Mouse (Mus musculus): ENCODE measurements around the gene Olfr401. TPM values are rescaled to one million over a fixed set of nuclear protein-coding genes. Genes with fewer than 3 reads are reported as not detected.
"Not testable (repeated sequence)": the region's sequence is repeated elsewhere in the genome, so short reads cannot be mapped to it uniquely, and the experiment has no call there.

Gene Olfr401
- total RNA-seq (2018; cell fraction: chromatin; rRNA removed), result not detected
- not detected for total RNA-seq (2018; cell fraction: cytosol; rRNA removed)
- not detected for total RNA-seq (2018; cell fraction: nucleus; rRNA removed)
- not detected in 3 replicates for polyA plus RNA-seq (2018)

- no peak within 1 kb of the TSS for H3K27ac ChIP-seq
- H3K79me2 ChIP-seq (ENCODE audit: inconsistent target), result no peaks in the 10 kb centered on the region
- no peak within 1 kb of the TSS for H3K4me3 ChIP-seq (ENCODE audit: inconsistent target)
- H3K36me3 ChIP-seq (ENCODE audit: inconsistent target), result no peaks in the 10 kb centered on the region
Measured at GRCm38 (mm10) chr11:74113412-74113811, at the start of gene Olfr401. TSS of gene Olfr401 (plus strand) at chr11:74113712.

GRCm38 (mm10) chr11:74069655-74070054 is 43.9 kb upstream of the Olfr401 start, which contains the start of gene Zfp616:
TSS of gene Zfp616 (plus strand) at chr11:74069955.
- WGBS (ENCODE audit: missing documents), result 100% methylated on average over 1 of the region's 1 CpGs
- no peak within 1 kb of the TSS for H3K27ac ChIP-seq
- H3K4me3 ChIP-seq (ENCODE audit: inconsistent target), result no peak within 1 kb of the TSS
- H3K79me2 ChIP-seq (ENCODE audit: inconsistent target), result no peaks in the 10 kb centered on the region
- no peaks in the 10 kb centered on the region for H3K36me3 ChIP-seq (ENCODE audit: inconsistent target)

- Histone ChIP-seq H3K36me3 (ENCODE audit: inconsistent target) (no peaks in the 10 kb centered on the region), H3K4me3 (ENCODE audit: inconsistent target) (no peak overlapping the region), H3K79me2 (ENCODE audit: inconsistent target) (no peaks in the 10 kb centered on the region), H3K27ac (no peak overlapping the region)
- 8% methylated on average over 2 of the region's 2 CpGs for WGBS (ENCODE audit: missing documents)
Measured at GRCm38 (mm10) chr11:74100724-74101123, 12.8 kb upstream of the Olfr401 start.

- H3K27ac ChIP-seq, result no peak overlapping the region
- H3K79me2 ChIP-seq (ENCODE audit: inconsistent target), result no peaks in the 10 kb centered on the region
- 63% methylated on average over 2 of the region's 2 CpGs for WGBS (ENCODE audit: missing documents)
- H3K4me3 ChIP-seq (ENCODE audit: inconsistent target), result no peak overlapping the region
- no peaks in the 10 kb centered on the region for H3K36me3 ChIP-seq (ENCODE audit: inconsistent target)
Measured at GRCm38 (mm10) chr11:74101507-74101906, 12.0 kb upstream of the Olfr401 start.

GRCm38 (mm10) chr11:74105066-74105465 is 8.4 kb upstream of the Olfr401 start:
- Histone ChIP-seq H3K36me3 (ENCODE audit: inconsistent target) (no peaks in the 10 kb centered on the region), H3K27ac (no peak overlapping the region), H3K4me3 (ENCODE audit: inconsistent target) (no peak overlapping the region), H3K79me2 (ENCODE audit: inconsistent target) (no peaks in the 10 kb centered on the region)
- 46% methylated on average over 5 of the region's 5 CpGs for WGBS (ENCODE audit: missing documents)

GRCm38 (mm10) chr11:74140001-74140400 is 26.5 kb downstream of the Olfr401 start:
- 9% methylated on average over 1 of the region's 1 CpGs for WGBS (ENCODE audit: missing documents)
- not testable (repeated sequence) for H3K79me2 ChIP-seq (ENCODE audit: inconsistent target); H3K27ac ChIP-seq; H3K36me3 ChIP-seq (ENCODE audit: inconsistent target); H3K4me3 ChIP-seq (ENCODE audit: inconsistent target)

GRCm38 (mm10) chr11:74145866-74146265 is 32.4 kb downstream of the Olfr401 start:
- H3K27ac ChIP-seq, result no peak overlapping the region
- H3K36me3 ChIP-seq (ENCODE audit: inconsistent target), result no peaks in the 10 kb centered on the region
- no peak overlapping the region for H3K4me3 ChIP-seq (ENCODE audit: inconsistent target)
- H3K79me2 ChIP-seq (ENCODE audit: inconsistent target), result no peaks in the 10 kb centered on the region

GRCm38 (mm10) chr11:74153229-74153628 is 39.7 kb downstream of the Olfr401 start, which contains the start of gene Olfr402:
TSS of gene Olfr402 (plus strand) at chr11:74153529.
- Histone ChIP-seq H3K27ac (no peak within 1 kb of the TSS), H3K79me2 (ENCODE audit: inconsistent target) (no peaks in the 10 kb centered on the region)
- WGBS (ENCODE audit: missing documents), result 58% methylated on average over 3 of the region's 3 CpGs

GRCm38 (mm10) chr11:74168771-74169170 is 55.3 kb downstream of the Olfr401 start:
- Histone ChIP-seq H3K27ac (no peak overlapping the region), H3K4me3 (ENCODE audit: inconsistent target) (no peak overlapping the region), H3K79me2 (ENCODE audit: inconsistent target) (no peaks in the 10 kb centered on the region), H3K36me3 (ENCODE audit: inconsistent target) (no peaks in the 10 kb centered on the region)

More at GRCm38 (mm10) chr11:74153229-74153628, 39.7 kb downstream of the Olfr401 start, which contains the start of gene Olfr402:
- H3K4me3 ChIP-seq (ENCODE audit: inconsistent target), result no peak within 1 kb of the TSS
- no peaks in the 10 kb centered on the region for H3K36me3 ChIP-seq (ENCODE audit: inconsistent target)

Other genes starting within 250 kb of the Olfr401 start
- gene Olfr394, start 222.9 kb upstream of the Olfr401 start, polyA plus RNA-seq (2018), result not detected in 3 replicates
- gene Olfr395, start 204.4 kb upstream of the Olfr401 start, polyA plus RNA-seq (2018), result not detected in 3 replicates
- gene Olfr23, start 177.0 kb upstream of the Olfr401 start, polyA plus RNA-seq (2018), result not detected in 3 replicates
- gene Olfr397, start 152.9 kb upstream of the Olfr401 start, polyA plus RNA-seq (2018), result not detected in 3 replicates
- not detected in 3 replicates for gene Olfr398, start 123.3 kb upstream of the Olfr401 start, polyA plus RNA-seq (2018)
- not detected in 3 replicates for gene Olfr139, start 57.2 kb upstream of the Olfr401 start, polyA plus RNA-seq (2018)
- not detected in 3 replicates for gene Olfr399, start 57.1 kb upstream of the Olfr401 start, polyA plus RNA-seq (2018)
- not detected in 3 replicates for gene Zfp616, start 43.8 kb upstream of the Olfr401 start, polyA plus RNA-seq (2018)
- not detected in 3 replicates for gene Olfr402, start 39.8 kb downstream of the Olfr401 start, polyA plus RNA-seq (2018)
- not detected in 3 replicates for gene Olfr403, start 72.5 kb downstream of the Olfr401 start, polyA plus RNA-seq (2018)
- gene Olfr43, start 97.7 kb downstream of the Olfr401 start, polyA plus RNA-seq (2018), result not detected in 3 replicates
- not detected in 3 replicates for gene Olfr406, start 146.1 kb downstream of the Olfr401 start, polyA plus RNA-seq (2018)
- gene Olfr59, start 170.0 kb downstream of the Olfr401 start, polyA plus RNA-seq (2018), result not detected in 3 replicates
- not detected in 3 replicates for gene Olfr410, start 224.3 kb downstream of the Olfr401 start, polyA plus RNA-seq (2018)
- gene Olfr411, start 238.9 kb downstream of the Olfr401 start, polyA plus RNA-seq (2018), result not detected in 3 replicates
- gene Olfr412, start 248.4 kb downstream of the Olfr401 start, polyA plus RNA-seq (2018), result not detected in 3 replicates

Measured in macrophage (primary cell).